Mouse (Mus musculus): ENCODE measurements around the gene Adig.

- TF ChIP-seq CTCF (IDR thresholded peaks at IDR 0.05; ENCODE audit: borderline replicate concordance, control insufficient read depth, extremely low read depth, insufficient read depth, low read length, poor library complexity) (no peak), POLR2A (IDR thresholded peaks at IDR 0.05; ENCODE audit: control insufficient read depth, extremely low read depth, insufficient read depth, low read length, poor library complexity) (no peak)
These were observed 4.6 kb downstream of the Adig start for GRCm38 (mm10) chr2:158507046-158507445.
